Mouse (Mus musculus) spleen, postnatal 36 days (tissue): ENCODE results near the gene Tmem184a.

Experiments used
- DNase-seq, 2 experiments: peaks; one replicate each; pipeline ENCODE4 v3.0.0; 2022; ENCODE audit warnings: low spot score in 2 of 2, mixed read lengths in 1 of 2

Gene Tmem184a

GRCm38 (mm10) chr5:139813126-139813490 is 6.6 kb downstream of the Tmem184a start:
- no peak for DNase-seq

GRCm38 (mm10) chr5:139812398-139813125 is 7.2 kb downstream of the Tmem184a start:
- DNase-seq: no peak

- DNase-seq: no peak
Observed at GRCm38 (mm10) chr5:139811677-139812397, 7.9 kb downstream of the Tmem184a start.

- DNase-seq: no peak
Observed at GRCm38 (mm10) chr5:139809397-139809796, 10.3 kb downstream of the Tmem184a start.

- peak in 1 of 2 experiments; percentile 44 for DNase-seq
Observed at GRCm38 (mm10) chr5:139805924-139806323, 13.8 kb downstream of the Tmem184a start.

- peak; percentile 37 to 44 for DNase-seq
Observed at GRCm38 (mm10) chr5:139804573-139805111, 15.1 kb downstream of the Tmem184a start.

- peak; percentile 68 to 80 for DNase-seq
Observed at GRCm38 (mm10) chr5:139804107-139804551, 15.6 kb downstream of the Tmem184a start.

- peak; percentile 34 to 67 for DNase-seq
Observed at GRCm38 (mm10) chr5:139803601-139804102, 16.1 kb downstream of the Tmem184a start.

- peak in 1 of 2 experiments; percentile 41 for DNase-seq
Observed at GRCm38 (mm10) chr5:139803165-139803564, 16.6 kb downstream of the Tmem184a start.

GRCm38 (mm10) chr5:139801880-139802279 is 17.8 kb downstream of the Tmem184a start:
- no peak for DNase-seq

- no peak for DNase-seq
Observed at GRCm38 (mm10) chr5:139801231-139801630, 18.5 kb downstream of the Tmem184a start.

- DNase-seq: no peak
Observed at GRCm38 (mm10) chr5:139799801-139800590, 19.7 kb downstream of the Tmem184a start.

GRCm38 (mm10) chr5:139799041-139799440 is 20.7 kb downstream of the Tmem184a start:
- DNase-seq: no peak

GRCm38 (mm10) chr5:139798168-139798900 is 21.4 kb downstream of the Tmem184a start:
- DNase-seq: no peak

- peak; percentile 27 to 40 for DNase-seq
Observed at GRCm38 (mm10) chr5:139797473-139798167, 22.1 kb downstream of the Tmem184a start.

- DNase-seq: peak; percentile 32 to 34
Observed at GRCm38 (mm10) chr5:139796900-139797299, 22.8 kb downstream of the Tmem184a start.

GRCm38 (mm10) chr5:139796001-139796620 is 23.6 kb downstream of the Tmem184a start:
- no peak for DNase-seq

- DNase-seq: peak in 1 of 2 experiments; percentile 42
Observed at GRCm38 (mm10) chr5:139794938-139795337, 24.8 kb downstream of the Tmem184a start.

- DNase-seq: no peak
Observed at GRCm38 (mm10) chr5:139794137-139794536, 25.6 kb downstream of the Tmem184a start.
